Mouse (Mus musculus): ENCODE results near the gene Fzd1.

Fzd1 gene

DNA sequence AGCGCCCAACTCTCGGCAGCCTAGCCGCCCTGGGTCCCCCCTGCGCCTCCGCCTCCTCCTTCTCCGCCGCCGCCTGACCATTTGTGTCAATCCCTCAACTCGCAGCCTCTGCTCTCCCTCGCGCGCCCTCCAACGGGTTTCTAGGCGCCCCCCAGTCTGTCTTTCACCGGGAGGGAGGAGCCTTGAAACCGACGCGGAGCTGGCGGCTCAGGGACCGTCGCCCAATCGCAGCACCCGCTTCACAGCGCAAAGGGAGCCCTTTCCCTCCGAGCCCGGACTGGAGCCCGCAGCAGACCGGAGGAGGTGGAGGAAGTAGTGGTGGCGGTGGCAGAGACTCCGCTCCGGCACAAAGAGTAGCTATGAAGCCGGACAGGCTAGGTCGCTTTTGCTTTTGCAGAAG, at the start of gene Fzd1:
Gene Fzd1 (minus strand): TSS at position 134 of the 400 bp plus-strand sequence.
- CTCF ChIA-PET, result no interaction called here

DNA sequence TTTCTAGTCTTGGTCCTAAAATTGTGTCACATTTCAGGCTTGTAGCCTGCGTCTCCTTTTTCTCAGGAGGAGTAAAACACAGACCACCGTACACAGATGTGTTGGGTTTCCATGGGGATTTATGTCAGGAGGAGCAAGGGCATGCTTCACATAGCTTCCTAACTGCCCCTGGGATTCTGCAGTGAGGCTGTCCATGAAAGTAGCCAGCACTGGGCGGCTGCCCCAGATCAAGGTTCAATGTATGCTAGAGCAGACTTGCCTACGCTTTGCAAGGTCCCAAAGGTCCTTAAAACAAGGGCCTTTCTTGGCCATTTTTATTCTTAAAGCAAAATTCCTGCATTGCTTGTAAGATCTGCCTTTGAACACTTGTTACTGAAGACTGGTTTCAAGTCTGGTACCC, 47.4 kb upstream of the Fzd1 start:
- CTCF ChIA-PET, result no interaction called here

DNA sequence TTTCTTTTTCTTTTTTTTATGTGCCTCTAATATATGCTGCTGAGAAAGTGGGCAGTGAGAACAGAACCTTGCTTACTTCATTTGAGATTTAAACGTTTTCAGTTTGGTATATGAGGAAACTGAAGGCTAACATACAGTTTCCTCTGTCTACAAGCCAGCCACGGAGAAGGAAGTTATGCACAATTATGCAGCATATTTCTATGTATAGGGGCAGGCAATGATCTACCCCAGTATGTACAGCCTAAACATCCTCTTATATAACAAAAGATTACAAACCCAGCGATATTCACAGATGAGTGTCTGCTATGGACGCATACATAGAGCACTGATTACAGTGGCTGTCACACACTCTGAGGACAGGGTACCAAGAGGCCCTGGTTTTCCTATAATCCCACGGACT, 45.9 kb upstream of the Fzd1 start:
- CTCF ChIA-PET, result no interaction called here

DNA sequence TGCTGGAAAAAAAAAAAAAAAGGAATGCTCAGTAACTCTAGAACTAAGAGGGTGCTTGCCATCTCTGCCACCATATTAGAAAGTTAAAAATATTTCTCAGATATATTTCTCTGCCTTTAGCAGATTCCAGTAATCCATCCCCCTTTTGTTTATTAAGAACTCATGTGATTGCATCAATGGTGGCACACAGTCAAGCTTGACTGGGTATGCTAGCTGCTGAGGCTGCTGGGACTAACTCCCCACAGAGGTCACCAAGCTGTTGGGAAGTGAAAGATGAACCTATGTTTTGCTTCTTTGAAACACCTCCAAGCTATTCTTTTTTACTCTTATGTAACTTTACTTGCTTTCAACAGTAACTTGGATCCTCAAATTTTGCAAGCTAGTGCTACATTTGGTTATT, 44.1 kb upstream of the Fzd1 start:
- CTCF ChIA-PET, result no interaction called here

DNA sequence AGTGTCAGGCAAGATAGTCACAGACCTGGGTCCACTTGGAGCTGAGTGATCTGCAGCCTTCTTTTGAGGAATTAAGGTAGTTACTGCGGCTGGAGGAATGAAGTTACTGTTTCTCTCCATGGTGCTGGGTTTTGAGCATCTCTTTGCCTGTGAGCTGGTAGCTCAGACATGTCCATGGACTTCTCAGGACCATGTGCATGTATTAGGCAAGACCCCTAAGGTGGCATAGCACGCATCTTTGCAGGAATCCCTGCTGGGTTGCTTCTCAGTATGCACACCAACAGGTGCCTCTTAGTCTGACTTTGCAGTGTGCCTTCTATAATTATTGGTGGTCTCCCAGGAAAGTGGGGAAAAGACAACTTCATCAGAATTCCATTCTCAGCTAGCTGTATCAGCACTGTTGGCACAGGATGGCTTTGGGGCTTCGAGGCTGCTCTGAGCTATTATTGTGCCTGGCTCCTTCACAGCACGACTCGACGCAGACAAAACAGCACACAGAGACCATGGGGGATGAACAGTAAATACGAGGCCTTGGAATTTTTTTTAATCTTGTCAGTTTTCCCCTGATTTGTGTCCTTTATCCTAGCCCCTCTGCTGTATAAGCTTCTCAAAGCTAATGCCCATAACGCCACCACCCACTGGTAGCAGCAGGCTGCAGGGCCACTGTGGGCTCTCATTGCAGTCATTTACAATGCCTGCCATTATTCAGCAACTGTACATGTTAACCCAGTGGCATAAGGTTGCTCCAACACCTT, 43.4 kb upstream of the Fzd1 start:
- CTCF ChIA-PET, result no interaction called here

DNA sequence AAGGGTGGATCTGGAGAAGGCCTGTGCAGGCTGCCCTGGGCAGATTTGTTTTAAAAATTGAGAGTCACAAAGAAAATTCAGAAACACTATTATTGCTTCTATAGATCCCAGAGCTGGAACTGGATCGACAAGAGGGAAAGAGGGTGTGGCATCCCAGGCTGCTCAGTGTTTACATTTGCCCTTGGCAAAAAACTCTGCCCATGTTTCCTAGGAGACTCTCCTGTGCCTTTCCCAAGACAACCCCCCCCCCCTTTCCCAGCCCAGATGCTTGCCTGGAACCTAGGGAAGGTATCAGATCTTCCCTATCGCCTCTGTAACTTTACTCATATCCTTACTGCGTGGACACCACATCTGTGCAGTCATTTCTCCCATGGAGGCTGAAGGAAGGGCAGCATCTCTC, 33.4 kb upstream of the Fzd1 start:
- CTCF ChIA-PET, result no interaction called here

DNA sequence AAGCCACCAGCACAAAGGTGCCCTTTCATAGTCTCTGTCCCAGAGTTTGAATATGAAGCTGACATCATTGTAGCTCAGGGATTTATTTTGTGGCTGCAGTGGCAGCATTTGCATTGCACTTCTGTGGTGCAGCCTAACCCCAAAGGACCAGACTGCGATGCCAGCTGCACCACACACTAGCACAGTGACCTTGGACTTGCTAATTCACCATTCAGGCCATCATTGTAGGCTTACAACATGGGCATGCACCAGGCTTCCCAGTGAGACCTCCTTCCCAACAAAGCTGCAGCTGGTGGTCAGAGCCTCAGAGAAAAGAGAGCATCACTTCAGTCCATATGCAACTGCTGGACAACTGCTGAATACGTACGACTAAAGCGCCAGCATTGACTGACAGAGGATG, 32.4 kb upstream of the Fzd1 start:
- CTCF ChIA-PET, result no interaction called here

DNA sequence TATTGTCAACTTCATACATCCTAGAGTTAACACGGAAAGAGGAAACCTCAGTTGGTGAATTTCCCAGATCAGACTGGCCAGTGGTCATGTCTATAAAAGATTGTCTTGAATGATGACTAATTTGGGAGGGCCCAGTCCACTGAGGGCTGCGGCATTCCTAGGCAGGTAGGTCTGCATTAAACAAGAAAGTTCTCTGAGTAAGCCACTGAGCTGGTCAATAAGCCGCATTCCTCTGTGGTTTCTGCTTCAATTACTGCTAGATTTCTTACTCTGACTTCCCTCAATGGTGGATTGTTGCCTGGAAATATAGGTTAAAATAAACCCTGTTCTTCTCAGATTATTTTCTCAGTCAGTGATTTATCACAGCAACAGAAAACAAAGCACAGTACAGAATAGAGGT, 30.6 kb upstream of the Fzd1 start:
- CTCF ChIA-PET, result no interaction called here

DNA sequence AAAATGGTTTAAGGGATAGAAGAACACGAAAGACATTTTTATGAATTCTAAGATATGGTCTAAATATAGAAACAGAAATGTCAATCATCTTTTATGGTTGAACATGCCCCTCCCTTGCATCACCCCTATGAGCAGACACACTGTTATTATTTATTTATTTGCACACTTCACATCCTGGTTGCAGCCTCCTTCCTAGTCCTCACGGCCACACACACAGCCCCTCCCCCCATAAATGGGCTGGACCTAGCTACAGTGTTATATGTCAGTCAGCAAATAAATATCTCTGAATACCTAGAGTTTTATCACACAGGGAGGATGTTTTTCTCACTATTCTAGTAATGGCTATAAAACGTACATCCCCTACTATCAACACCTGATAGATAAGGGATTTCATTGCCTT, 29.0 kb upstream of the Fzd1 start:
- CTCF ChIA-PET, result no interaction called here

DNA sequence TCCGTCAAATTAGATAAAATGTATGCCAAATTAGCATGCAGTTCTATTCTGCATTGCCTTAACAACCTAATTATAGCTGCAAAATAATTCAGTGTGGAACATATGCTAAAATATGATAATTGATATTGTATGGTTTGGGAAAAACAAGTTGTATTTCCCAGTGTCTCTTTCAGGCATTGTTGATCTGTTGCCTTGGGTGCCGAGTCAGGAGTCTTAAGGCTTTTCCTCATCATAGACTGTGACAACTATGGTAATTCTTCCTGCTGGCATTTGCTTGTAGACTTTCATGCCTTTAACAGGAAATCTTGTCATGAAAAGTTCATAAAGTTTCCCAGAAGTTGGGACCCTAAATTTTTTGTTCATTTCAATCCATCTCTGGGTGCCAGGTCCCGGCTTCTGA, 20.4 kb upstream of the Fzd1 start:
- CTCF ChIA-PET, result no interaction called here

DNA sequence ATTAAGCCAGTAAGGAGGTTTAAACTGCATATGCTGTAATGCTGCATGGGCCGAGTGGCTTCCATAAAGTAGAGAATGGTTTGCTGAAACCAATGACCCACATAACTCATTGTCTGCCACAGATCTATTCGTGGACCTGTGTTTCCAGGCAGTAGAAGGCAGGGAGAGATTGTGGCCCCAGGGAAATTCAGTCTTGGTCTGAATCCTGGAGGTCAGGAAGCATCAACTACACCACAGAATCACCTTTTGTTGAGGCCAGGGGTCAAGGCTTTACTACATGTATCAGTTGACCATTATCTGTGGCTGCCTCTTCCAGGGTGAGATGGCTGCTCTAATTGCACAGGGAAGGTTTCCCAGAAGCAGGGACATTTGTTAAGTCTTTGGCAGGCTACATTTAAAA, 18.7 kb upstream of the Fzd1 start:
- CTCF ChIA-PET, result no interaction called here

DNA sequence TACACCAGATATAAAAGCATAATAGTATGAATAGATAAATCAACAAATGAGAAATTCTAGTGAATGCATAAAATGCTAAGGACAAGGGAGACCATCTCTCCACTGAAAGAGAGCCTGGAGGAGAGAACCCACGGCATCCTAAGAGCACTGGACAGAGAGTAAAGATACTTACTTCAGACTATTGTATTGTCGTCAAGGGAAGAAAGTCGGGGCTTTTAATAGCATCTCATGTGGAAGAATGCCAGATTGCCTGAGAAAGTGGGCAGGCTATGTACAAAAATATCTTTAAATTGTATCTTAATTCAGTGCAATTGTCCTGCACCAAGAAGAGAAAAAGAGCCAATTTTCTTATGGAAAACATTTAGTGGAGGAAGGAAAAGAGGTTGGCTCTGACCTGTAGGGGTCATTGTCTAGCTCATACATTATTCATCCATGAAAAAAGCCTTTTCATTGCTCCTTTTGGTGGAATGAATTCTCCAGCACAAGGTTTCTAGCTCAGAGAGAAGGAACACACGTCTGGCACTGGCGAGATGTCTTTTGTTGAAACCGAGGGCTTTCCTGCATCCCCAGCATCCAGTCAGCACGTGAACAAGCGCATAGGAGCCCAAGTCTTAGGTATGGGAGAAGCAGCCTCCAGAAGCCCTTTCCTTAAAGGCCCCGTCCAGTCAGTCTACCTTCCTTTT, 15.4 kb upstream of the Fzd1 start:
- CTCF ChIA-PET, result no interaction called here

DNA sequence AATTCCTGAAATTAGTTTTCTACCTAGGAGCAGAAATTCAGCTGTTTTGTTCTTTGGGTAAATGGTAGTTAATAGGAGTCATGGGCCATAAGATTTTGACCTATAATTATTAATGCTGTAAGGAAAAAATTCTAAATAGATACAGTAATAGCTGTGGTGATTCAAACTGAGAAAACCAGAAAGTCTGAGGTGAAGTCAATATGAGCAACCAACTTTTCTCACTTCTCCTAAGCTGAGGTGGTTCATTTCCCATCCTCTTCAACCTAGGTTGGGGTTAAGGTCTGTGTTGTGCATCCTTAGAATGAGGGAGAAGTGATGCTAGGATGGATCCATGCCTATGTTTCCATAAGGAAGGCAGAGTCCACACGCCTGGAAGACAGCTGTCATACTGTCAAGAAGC, 12.8 kb upstream of the Fzd1 start:
- CTCF ChIA-PET, result no interaction called here

DNA sequence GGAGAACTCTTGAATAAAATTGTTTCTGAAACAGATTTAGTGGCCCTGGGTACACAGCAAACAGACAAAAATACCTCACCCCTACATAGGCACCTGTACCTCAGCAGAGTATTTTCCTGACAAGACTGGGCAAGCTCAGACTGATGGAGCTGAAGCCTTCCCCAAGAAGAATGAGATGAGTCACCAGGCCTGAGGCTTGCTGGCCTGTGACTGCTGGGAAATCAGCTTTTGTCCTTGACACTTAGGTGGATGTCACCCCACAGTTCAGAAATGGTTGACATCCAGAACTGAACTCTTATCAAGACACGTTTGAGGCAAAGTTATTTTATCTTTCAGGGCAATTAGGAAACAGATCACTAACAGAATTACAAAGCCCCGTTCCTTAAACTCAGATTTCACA, 10.1 kb upstream of the Fzd1 start:
- CTCF ChIA-PET, result no interaction called here

DNA sequence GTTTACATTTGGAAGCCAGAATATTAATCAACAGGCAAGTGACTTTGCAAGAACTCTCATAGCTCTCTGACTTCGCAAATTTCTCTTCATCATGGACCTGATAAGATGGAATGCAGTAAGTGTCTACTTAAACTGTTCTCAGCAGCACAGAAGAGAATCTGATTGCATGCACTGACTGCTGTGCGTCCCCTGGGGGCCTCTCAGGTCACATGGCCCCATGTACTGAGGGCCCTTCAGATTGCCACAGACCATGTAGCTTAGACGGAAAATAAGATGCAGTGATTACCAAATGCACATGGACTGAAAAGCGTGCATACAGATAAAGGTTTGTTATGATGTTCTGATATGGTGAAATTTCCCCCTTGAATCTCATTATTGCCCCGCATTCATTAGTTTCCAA, 8.9 kb upstream of the Fzd1 start:
- CTCF ChIA-PET, result no interaction called here

DNA sequence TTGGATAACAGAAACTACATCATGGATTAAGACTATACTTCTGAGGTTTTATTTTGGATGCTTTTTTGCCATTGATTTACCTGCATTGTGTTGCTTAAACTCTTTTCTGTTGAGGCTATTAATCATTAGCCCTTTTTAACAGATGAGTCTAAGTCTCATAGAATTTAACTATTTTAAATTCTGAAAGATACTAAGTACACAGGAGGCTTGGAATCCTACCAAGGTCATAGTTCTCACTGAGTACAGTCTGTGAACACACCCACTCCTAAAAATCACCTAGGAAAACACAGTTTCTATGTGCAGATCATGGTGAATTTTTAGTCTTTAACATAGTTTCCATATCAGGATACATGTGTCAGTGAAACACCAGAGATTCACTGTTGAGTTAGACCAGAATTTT, 4.1 kb upstream of the Fzd1 start:
- CTCF ChIA-PET, result no interaction called here

DNA sequence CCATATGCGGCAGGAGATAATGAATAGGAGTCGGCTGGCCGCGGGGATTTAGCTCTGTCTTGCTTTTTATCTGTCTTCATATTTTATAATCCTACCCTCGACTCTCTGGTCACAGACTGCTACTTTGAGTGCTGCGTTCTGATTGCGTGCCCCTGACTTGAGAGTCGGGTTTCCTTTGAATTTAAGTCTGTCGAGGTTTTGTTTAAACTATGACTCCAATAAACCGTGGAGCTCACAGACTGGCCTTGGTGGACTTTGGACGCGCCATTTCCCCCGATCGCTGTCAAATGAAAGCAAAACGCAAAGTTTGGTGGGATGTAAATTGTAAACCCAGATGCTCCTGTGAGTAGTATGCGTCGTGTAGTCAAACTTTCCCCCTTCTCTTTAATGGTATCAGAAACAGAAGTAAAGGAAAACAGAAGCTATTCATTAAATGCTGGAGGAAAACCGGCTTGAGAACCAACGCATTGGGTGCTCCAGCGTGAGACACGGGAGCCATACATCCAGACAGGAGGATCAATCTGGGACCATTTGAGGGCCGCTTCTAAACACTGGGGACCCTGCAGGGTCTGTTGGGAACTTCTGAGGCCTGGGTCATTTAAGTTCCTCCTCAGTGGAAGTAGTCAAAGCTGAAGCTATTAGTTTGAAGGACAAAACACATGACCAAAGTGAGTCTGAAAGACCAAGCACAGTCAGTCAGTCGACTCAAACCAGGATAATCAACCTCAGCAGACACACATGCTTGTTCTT, 671 bp upstream of the Fzd1 start:
- CTCF ChIA-PET, result no interaction called here

DNA sequence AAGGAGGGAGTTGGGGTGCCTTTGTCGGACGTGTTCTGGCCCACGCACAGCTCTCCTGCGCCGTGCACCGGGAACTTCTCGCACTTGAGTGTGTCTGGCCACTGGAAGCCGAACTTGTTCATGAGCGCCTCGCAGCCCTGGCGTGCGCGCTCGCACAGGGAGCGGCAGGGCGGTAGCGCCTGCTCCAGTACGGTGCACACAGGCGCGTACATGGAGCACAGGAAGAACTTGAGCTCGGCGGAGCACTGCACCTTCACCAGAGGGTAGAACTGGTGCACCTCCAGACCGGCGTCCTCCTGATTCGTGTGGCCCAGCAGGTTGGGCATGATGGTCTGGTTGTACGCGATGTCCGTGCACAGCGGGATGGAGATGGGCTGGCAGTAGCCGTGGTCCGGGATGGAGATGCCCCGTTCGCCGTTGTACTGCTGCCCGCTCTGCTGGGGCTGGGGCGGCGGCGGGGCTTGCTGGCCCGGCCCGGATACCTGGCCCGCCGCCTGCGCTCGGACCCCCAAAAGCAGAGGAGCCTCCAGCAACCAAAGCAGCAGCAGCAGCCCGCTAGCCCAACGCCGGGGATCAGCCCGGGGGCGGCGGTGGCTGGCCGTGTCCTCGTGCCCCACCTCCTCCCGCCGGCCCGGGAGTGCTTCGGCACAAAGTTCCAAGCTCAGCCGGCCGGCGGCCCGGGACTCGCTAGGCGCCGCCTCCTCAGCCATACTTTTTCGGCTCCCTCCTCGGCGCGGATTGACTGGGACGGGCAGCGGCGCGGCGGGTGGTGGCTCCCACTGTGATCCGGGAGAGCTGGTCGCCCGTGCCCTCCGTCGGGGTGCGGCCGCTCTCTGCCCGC, 744 bp downstream of the Fzd1 start:
- CTCF ChIA-PET, result no interaction called here

DNA sequence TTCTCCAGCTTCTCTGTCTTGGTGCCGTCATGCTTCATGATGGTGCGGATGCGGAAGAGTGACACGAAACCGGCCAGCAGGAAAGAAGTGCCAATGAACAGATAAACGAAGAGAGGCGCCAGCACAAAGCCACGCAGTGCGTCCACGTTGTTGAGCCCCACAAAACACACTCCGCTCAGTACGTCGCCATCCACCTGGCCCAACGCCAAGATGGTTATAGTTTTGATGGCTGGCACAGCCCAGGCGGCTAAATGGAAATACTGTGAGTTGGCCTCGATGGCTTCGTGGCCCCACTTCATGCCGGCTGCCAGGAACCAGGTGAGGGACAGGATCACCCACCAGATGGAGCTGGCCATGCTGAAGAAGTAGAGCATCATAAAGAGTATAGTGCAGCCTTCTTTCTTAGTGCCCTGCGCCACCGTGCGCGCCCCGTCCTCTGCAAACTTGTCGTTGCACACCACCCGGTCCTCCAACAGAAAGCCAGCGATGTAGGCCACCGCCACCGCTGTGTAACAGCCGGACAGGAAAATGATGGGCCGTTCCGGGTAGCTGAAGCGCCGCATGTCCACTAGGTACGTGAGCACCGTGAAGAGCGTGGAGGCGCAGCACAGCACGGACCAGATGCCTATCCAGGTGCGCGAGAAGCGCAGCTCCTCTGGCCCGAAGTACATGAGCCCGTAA, 1.7 kb downstream of the Fzd1 start:
- CTCF ChIA-PET, result no interaction called here

DNA sequence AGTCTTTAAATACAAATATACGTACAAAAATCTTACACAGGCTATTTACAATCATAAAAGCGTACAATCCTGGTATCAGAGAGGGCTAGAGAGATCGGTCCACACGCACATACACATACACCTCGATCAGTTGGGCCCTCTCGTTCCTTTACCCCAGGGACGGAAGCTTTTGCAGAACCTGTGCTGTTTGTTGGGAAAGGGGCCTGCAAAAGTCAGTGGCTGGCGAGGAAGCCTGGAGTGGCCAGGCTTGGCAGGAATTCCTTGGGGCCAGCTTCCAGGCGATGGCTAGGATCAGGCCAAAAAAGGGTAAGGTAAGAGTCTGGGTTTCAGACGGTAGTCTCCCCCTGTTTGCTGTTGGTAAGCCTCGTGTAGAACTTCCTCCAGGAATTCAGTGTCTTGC, 2.5 kb downstream of the Fzd1 start:
- CTCF ChIA-PET, result interaction anchor here (0.8 kb wide), 1 partner anchor 424 kb away, joined by 9 read pairs; no protein-coding TSS in a partner anchor

DNA sequence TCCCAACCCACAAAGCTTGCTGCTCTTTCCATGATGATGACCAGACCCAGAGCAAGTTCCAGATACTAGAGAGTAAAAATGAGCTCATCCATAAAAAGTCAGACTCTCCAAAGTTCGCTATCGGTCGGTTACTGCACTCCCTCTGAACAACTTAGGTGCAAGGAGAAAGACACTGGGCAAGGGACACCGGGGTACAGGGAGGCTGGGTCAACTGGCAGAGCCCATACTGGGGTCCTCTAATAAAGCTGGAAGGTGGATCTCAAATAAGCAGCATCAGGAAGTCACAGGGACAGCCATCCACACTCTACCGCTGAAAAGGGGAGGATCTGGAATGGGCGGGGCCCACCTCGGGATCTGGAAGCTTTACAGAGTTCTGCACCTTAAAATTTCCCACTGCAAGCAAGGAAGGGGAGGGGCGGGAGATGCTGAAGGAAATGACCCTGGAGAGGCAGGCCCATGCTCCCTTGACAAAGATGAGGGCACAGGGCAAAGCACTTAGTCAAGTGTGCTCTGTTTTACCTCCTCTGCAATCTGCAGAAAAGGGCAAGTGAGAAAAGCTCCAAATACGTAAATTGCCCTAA, 3.0 kb downstream of the Fzd1 start:
- CTCF ChIA-PET, result interaction anchor here (0.8 kb wide), 1 partner anchor 425 kb away, joined by 9 read pairs; no protein-coding TSS in a partner anchor

Data from spleen, embryonic (tissue).